Mouse (Mus musculus) T-cell, adult 2 months (primary cell): ENCODE measurements around the gene Chrm3.

Experiments
- DNase-seq: peaks from one replicate; pipeline ENCODE4 v3.0.0; 2022; ENCODE audit warnings: low spot score

Gene Chrm3

GRCm38 (mm10) chr13:9985648-9986047, 375.0 kb downstream of the Chrm3 start:
- no peak for DNase-seq

GRCm38 (mm10) chr13:9983293-9983692, 377.4 kb downstream of the Chrm3 start:
- no peak for DNase-seq

DNA sequence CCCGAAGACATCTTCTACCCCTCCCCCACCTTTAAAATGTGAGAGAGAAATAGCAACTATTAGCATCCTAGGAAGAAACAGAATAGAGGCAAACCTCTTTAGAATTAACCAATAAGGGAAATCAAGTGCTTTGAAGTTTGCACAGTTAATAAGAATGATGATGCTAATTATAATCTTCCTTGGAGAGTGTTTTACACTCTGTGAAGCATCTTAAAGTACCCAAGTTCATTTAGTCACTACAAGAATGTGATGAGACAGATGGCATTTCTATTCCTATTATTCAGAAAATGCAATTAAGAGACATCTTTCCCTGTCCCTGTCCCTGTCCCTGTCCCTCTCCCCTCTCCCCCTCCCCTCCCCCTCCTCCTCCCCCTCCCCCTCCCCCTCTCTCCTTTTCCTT, 382.9 kb downstream of the Chrm3 start:
- no peak for DNase-seq

DNA sequence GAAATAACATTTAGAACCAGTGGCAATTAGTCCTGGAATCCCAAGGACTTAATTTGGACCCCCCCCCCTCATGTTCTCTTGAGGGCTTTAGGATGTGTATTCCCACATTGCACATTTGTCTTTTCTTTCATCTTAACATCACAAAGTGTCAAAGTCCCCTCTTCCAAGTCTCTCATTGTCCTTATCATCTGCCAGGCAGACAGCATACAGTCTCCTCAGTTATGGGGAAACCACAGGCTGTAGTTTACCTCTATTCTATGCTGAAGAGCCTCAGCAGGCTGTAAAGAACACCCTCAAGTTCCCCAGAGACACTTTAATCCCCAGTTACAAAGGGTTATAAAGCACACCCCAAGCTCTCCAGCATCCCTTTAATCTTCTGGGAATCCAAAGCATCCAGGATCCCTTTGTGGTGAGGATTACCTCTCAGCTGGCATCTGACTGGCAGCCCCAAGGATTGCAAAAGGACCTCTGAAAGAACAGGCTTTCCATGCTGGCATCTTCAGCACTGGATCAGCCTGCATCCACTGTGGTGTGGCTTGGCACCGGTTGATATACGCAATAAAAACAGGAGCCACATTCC, 386.8 kb downstream of the Chrm3 start:
- no peak for DNase-seq

GRCm38 (mm10) chr13:9971845-9972244, 388.8 kb downstream of the Chrm3 start:
- no peak for DNase-seq

- DNase-seq, result no peak
Observed at GRCm38 (mm10) chr13:9952619-9953018, 408.0 kb downstream of the Chrm3 start.

- DNase-seq, result no peak
Observed at GRCm38 (mm10) chr13:9951376-9951775, 409.3 kb downstream of the Chrm3 start.

- no peak for DNase-seq
Observed at GRCm38 (mm10) chr13:9949091-9949490, 411.6 kb downstream of the Chrm3 start.

DNA sequence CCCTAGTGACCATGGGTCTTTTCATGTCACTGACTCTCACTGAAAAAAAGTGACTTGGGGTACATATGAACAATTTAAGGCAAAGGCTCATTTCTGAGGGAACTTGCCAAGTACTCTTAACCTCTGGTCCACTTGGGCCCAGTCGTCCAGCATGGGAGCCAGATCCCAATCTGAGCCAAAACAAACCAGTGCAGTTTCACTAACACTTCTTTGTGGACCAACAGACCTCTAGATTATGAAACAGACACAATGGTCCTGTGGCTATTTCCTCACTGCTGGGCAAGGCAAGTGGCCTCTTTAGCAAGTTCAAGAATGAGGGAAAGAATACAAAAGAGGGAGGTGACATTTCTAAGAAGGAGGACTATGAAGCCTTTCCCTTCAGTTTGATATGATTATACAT, 420.5 kb downstream of the Chrm3 start:
- no peak for DNase-seq

DNA sequence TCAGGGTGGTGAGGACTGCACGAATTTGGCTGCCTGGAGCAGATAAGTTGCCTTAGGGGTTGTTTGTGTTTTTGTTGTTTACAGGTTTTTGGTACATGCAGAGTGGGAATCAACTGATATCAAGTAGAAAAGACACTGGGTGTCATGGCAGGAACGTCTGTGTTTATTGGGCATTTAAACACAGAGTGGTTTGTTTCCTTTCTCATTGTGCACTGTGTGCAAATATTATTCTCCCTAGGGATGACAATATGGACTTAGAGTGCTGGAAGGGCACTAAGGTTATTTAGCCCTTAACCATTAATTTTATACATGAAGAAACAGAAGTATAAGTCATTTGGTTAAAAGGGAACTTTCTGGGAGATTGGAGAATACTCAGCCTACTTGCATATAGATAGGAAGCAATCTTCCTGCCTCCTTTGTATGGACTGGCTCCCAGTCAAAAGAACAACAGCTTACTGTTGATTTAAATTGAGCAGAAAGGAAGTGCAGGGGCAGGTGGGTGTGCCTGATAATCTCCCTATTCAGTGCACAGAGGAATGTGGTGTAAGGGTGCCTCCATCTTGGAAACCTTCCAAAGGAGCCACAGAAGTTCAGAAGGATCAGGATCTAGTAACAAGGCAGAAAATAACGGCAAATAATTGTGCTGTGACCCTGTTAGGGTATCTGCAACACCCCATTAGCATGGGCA, 421.7 kb downstream of the Chrm3 start:
- DNase-seq, result no peak

- no peak for DNase-seq
Observed at GRCm38 (mm10) chr13:9932714-9933113, 427.9 kb downstream of the Chrm3 start.

- DNase-seq, result no peak
Observed at GRCm38 (mm10) chr13:9930606-9931005, 430.0 kb downstream of the Chrm3 start.

GRCm38 (mm10) chr13:9929978-9930377, 430.7 kb downstream of the Chrm3 start:
- no peak for DNase-seq

DNA sequence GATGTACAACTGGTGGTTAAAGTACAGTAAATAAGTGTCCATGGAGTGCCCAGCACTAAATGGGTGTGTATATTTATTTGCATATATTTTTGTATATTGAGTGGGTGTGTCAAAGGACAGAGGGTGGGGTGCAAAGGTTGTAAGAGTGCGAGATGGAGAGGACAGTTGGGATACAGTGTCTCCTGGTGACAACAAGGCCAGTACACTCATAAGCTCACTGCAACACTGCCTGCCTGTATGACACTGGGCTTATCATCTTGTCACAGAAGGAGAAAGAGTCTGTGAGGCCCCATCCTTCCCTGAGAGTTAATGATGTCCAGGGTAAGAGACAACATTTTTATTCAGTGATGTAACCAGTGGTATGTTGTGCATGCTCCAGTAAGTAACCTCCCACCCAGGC, 439.5 kb downstream of the Chrm3 start:
- DNase-seq, result no peak

DNA sequence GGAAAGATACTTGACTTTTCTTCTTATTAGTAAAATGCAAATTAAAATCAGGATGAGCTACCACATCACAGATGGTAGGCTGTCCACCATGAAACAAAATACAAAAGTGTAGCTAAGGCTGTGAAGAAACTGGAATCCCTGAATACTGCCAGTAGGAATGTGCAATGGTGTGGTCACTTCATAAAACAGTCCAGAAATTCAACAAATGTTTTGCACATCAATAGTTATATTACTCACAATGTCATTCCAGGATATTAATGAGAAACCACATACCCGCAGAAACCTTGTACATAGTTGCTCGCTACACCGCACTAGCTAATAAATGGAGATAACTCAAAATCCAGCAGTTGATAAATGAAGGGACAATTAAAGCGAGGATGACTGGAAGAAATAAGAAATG, 447.9 kb downstream of the Chrm3 start:
- no peak for DNase-seq

GRCm38 (mm10) chr13:9908707-9909106, 451.9 kb downstream of the Chrm3 start:
- no peak for DNase-seq

DNA sequence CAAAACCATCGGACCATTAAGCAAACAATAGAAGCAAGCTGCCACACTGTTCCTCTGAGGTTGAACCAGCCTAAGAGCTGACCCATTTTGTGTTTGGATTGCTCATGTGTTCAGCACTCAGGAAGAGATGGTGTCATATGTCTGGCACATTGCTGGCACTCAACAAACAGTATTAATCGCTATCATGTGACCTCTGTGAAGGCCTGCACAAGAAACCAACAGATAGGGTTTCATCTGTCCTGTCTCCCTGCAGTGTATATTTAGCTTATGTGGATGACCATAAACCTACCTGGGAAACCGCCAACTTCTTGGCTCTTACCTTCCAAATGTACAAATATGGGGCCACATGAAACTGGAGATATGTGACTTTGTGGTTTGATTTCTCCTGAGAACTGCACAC, 453.4 kb downstream of the Chrm3 start:
- no peak for DNase-seq

GRCm38 (mm10) chr13:9904455-9904854, 456.2 kb downstream of the Chrm3 start:
- DNase-seq, result no peak

DNA sequence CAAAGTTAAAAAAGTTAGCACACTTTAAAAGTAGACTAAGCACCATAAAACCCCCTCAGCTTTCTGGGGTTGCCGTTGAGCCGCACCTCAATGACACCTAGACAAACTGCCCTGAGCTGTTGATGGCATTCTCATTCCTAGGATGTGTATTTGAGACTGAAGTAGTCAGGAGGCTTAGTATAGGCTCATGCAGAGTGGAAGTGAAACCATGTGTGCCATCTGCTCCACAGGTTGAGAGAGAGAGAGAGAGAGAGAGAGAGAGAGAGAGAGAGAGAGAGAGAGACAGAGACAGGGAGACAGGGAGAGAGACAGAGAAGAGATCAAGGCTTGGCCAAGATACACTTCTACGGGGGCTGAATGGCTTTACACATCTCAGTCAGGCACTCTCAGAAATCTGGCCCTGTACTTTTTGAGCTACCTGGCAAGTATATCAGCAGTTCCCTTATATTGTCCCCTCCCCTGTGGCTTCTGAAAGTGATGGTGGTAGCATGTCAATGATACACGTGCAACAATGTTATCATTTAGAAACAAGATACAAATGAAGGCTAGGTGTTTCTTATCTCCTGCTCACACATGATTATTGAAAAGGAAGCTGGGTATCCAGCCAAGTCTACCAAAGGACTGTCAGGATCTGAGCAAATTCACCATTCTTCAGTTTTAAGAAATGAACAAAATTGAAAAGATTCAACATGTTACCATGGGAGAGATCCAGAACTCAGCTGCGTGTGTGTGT, 459.8 kb downstream of the Chrm3 start:
- no peak for DNase-seq

DNA sequence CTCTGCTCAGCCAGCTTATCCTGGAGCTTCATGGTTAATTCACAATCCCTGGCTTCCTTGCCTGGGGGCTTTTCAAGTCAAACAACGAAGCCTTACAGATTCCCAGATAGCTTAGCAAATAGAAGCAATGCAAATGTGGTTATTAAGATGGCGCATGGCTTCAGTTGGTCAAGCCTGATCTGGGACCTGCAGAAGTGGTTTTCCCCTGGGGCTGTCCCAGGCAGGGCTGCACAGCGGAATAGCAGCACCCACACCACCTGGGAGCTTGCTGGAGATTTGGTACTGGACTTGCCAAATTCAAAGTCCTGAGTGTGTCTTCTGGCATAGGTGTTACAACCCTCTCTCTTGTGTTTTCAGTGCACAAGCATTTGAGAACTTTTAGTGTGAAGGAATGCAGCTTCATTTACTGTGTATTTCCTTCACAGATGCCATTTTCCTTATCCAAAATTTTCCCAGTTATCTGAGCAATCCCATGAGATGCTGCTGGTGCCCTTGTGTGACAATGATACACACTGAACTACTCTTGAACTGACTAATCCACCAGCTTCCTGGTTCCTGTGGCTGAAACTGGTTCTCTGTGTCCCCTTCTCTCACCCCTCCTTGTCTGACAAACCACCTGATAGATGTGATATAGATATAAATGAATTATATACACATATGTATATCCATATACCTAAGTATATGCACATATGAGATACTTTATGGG, 461.8 kb downstream of the Chrm3 start:
- DNase-seq, result no peak

GRCm38 (mm10) chr13:9897231-9897630, 463.4 kb downstream of the Chrm3 start:
- DNase-seq, result no peak

GRCm38 (mm10) chr13:9895045-9895625, 465.5 kb downstream of the Chrm3 start:
- DNase-seq, result no peak
